Mouse (Mus musculus) bone marrow macrophage, adult 2 months (primary cell): ENCODE measurements around the gene Alg9. TPM values are rescaled to one million over a fixed set of nuclear protein-coding genes. Genes with fewer than 3 reads are reported as not detected.

Source experiments
- H3K27ac ChIP-seq: 2 replicates; pipeline ENCODE4 v1.5.1; 2012; ENCODE audit warnings: low read depth, low read length; ENCODE audit not compliant: insufficient read depth
- H3K4me1 ChIP-seq: 2 replicates; pipeline ENCODE4 v1.6.1; 2012; ENCODE audit warnings: low read length; ENCODE audit not compliant: control insufficient read depth, insufficient read depth
- H3K4me3 ChIP-seq: 2 replicates; pipeline ENCODE4 v1.5.1; 2012; ENCODE audit warnings: mild to moderate bottlenecking, low read length, moderate library complexity; ENCODE audit not compliant: insufficient read depth
- CTCF ChIP-seq: IDR thresholded peaks from 2 replicates; pipeline ENCODE4 v1.5.1; 2012; ENCODE audit warnings: low read depth, mild to moderate bottlenecking, low read length, moderate library complexity
- POLR2A ChIP-seq: IDR thresholded peaks from 2 replicates; pipeline ENCODE4 v1.6.1; 2012; ENCODE audit warnings: mild to moderate bottlenecking, low read depth, low read length, borderline replicate concordance
- polyA plus RNA-seq: library from polyadenylated mRNA; stranded (reverse); fragments of >200 nt; gene quantifications from 2 replicates; pipeline ENCODE4 v1.2.4, GENCODE M21; 2012; ENCODE audit not compliant: missing spikeins, insufficient read depth, insufficient read length

Alg9 gene
- polyA plus RNA-seq, 1 experiment = 20.0 TPM

DNA sequence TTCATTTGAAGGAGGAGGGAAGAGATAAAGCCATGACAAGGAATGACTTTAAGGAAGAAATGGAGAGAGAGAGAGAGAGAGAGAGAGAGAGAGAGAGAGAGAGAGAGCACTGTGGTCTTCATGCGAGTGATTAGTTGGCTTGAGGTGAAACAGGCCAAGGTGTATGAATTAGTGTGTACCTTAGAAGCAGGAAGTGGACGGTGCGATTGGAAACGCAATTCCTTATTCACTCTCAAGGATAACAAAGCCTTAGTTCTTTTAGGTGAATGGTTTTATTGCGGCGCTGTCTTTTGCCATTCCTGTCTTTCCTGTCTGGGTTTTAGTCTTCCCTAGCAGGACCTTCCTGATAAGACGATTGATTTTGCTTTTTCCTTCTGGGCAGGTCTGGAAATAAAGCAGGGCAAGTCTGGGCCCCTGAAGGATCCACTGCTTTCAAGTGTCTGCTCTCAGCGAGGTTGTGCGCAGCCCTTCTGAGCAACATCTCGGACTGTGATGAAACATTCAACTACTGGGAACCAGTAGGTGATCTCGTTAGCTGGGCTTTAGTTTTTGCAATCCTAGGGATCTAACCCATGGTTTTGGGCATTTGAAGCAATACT lies 1.4 kb downstream of the Alg9 start:
- no peak for TF ChIP-seq CTCF
- no peak for TF ChIP-seq POLR2A
- H3K27ac ChIP-seq = no peak overlapping the region
- H3K4me3 ChIP-seq = peak overlapping the region; percentile 67

DNA sequence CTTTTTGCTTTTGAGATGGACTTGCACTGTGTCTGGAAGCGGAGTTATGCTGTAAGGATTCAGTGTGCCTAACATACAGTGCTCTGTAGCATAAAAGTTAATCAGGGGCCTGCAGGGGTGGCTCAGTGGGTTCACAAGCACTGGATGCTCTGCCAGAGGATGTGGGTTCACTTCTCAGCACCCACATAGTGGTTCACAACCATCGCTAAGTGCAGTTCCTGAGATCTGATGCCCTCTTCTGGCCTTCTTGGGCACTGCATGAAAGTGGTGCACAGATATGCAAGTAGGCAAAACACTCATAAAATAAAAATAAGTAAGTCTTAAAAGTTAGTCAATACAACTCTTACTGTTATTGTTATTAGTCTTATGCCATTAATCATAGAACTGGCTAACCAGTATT lies 7.3 kb downstream of the Alg9 start:
- peaks cover 2% of the 10 kb centered on the region; the same call in 1 of the 2 replicates for H3K4me1 ChIP-seq
- H3K4me3 ChIP-seq = no peak overlapping the region
- TF ChIP-seq CTCF (peak; percentile 61), POLR2A (no peak)
- no peak overlapping the region for H3K27ac ChIP-seq

More for the DNA sequence above, 1.4 kb downstream of the Alg9 start:
- peaks cover 15% of the 10 kb centered on the region for H3K4me1 ChIP-seq

DNA sequence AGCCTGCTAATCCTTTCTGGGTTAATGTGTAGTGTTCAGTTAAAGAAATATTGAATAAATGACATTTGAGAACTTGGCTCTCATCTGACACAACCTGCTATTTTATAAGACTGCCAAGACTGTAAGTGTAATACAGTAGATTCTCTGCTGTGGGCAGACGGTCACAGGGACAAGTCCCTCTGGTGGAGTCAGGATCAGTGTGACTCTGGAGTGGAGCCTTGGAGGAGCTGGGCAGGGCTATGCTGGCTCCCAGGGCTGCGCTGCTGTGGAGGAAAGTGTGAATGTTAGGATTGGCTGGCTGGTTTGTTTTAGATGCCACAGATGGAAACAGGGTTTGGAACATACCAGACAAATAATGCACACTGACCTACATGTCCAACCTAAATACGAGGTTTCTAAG lies 20.4 kb downstream of the Alg9 start:
- H3K4me3 ChIP-seq = no peak overlapping the region
- H3K4me1 ChIP-seq = peaks cover 7% of the 10 kb centered on the region
- H3K27ac ChIP-seq = no peak overlapping the region
- TF ChIP-seq CTCF = no peak
- no peak for TF ChIP-seq POLR2A

DNA sequence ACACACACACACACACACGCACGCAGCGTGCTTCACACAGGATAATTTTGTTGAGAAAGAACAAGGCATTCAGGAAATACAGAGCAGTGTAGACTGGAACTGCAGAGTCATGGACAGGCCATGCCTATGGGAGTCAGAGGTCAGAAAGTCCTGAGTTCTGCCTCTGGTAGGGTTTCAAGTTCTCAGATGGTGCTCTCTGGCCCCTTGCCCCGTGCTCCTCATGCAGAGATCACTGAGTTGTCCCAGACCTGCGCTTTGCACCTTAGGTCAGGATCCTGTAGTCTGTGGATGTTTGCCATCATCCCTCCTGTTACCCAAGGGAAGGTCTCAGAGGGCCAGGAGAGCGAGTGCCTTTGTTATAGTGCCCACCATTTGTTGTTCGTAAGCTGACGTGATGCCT lies 22.0 kb downstream of the Alg9 start:
- H3K4me3 ChIP-seq = no peak overlapping the region
- no peak overlapping the region for H3K27ac ChIP-seq
- peaks cover 7% of the 10 kb centered on the region for H3K4me1 ChIP-seq
- TF ChIP-seq POLR2A = no peak
- TF ChIP-seq CTCF = no peak

DNA sequence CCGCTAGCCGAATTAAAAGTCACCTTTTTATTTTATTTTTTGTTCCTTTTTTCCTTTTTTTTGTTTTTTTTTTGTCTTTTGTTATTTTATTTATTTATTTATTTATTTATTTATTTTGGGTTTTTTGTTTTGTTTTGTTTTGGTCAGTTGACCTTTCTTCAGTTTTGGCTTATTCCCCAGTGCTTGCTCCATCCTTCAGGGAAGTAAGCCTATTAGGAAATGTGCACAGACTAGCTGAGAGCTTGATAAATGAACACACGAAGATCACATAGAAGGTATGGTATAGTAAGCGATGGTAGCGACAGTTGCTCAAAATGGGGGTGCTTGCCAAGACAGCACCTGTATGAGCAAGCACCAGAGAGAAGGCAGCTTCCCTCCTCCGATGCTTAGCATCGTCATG lies 22.8 kb downstream of the Alg9 start:
- H3K4me1 ChIP-seq = peaks cover 7% of the 10 kb centered on the region
- no peak for TF ChIP-seq POLR2A
- TF ChIP-seq CTCF = no peak
- no peak overlapping the region for H3K27ac ChIP-seq
- no peak overlapping the region for H3K4me3 ChIP-seq

GRCm38 (mm10) chr9:50798368-50798767 lies 23.5 kb downstream of the Alg9 start:
- Histone ChIP-seq H3K4me1 (peaks cover 7% of the 10 kb centered on the region), H3K4me3 (no peak overlapping the region), H3K27ac (no peak overlapping the region)
- TF ChIP-seq CTCF (no peak), POLR2A (no peak)

DNA sequence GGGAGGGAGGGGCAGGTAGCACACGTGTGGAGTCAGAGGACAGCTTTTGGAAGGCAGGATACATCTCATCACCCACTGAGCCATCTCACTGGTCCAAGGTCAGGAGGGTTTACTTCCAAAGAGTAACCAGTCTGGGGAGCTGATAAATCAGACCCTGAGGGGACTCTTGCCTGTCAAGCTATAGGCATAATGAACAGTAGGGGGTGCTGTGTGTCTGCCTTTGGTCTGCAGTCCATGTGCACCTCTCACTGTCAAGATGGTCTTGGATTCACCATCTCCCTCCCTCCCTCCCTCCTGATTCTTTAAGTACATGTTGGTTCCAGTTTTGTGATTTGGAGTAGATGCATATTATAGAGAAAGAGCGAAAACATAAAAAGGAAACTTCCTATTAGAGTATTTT lies 26.2 kb downstream of the Alg9 start:
- H3K27ac ChIP-seq = no peak overlapping the region
- 0 out of 2 replicates have a peak, but pooled peaks have one; percentile 20 for TF ChIP-seq CTCF
- no peak for TF ChIP-seq POLR2A
- H3K4me1 ChIP-seq = peaks cover 7% of the 10 kb centered on the region
- H3K4me3 ChIP-seq = no peak overlapping the region

- TF ChIP-seq POLR2A = no peak
- H3K27ac ChIP-seq = no peak overlapping the region
- no peak overlapping the region for H3K4me3 ChIP-seq
- H3K4me1 ChIP-seq = peaks cover 6% of the 10 kb centered on the region
These were observed 28.3 kb downstream of the Alg9 start for GRCm38 (mm10) chr9:50803055-50803671.

- no peaks in the 10 kb centered on the region for H3K4me1 ChIP-seq
- TF ChIP-seq POLR2A = no peak
- no peak for TF ChIP-seq CTCF
- H3K27ac ChIP-seq = no peak overlapping the region
- no peak overlapping the region for H3K4me3 ChIP-seq
These were observed 33.7 kb downstream of the Alg9 start for GRCm38 (mm10) chr9:50808471-50808870.

DNA sequence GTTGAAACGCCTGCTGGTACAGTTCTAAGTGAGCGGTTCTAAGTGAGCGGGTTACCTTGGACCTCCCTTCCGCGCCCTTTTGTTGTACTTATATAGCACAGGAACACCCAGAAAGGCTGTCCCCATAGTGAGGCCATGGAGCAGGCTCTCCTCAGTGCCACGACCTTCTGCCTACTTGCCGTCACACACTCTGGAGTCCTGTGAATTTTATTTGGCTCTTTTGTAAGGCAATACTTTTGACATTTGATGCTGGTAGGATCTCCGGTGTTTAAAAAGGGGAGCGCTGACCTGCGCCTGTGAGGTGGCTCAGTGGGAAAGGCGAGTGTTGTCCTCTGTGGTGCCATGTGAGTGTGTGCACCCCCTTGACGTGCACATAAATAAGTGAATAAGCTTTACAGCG lies 34.3 kb downstream of the Alg9 start:
- no peak overlapping the region for H3K4me3 ChIP-seq
- TF ChIP-seq CTCF = no peak
- no peak for TF ChIP-seq POLR2A
- H3K4me1 ChIP-seq = no peaks in the 10 kb centered on the region
- no peak overlapping the region for H3K27ac ChIP-seq

DNA sequence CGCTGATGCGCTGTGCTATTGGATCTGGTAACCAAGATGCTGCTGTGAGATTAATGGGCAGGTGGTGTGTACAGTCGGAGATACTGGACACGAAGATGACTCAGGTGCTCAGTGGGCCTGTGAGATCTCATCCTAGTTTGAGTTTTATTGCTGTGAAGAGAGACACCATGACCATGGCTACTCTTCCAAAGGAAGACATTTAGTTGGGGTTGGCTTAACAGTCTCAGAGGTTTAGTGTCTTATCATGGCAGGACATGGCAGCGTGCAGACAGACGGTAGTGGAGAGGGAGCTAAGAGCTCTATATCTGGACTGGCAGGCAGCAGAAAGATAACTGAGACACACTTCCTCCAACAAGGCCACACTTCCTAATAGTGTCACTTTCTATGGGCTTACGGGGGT lies 36.4 kb downstream of the Alg9 start:
- no peak for TF ChIP-seq CTCF
- no peak for TF ChIP-seq POLR2A
- Histone ChIP-seq H3K4me1 (no peaks in the 10 kb centered on the region), H3K4me3 (no peak overlapping the region), H3K27ac (no peak overlapping the region)

DNA sequence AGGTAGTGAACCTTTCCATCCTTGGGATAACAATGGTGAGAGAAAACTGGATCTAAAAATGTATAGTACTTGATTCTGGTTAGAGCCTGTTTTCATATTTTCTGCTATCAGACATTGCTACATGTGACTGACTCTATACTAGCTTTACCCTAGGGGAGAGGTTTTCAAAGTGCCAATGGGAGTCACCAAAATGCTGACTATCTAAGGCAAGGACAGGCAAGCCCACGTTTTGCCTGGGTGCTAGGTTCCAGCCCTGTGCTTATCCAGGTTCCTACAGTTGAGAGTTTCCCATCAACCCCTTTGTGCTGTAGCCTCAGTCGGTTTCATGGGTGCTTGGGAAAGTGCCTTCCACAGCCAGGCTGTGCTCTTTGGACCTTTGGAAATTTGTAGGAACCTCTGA lies 36.9 kb downstream of the Alg9 start:
- Histone ChIP-seq H3K4me3 (no peak overlapping the region), H3K27ac (no peak overlapping the region), H3K4me1 (no peaks in the 10 kb centered on the region)
- TF ChIP-seq CTCF = no peak
- no peak for TF ChIP-seq POLR2A
